10 mouse cellular contexts compared by ENCODE assay signal in the genomic region with DNA sequence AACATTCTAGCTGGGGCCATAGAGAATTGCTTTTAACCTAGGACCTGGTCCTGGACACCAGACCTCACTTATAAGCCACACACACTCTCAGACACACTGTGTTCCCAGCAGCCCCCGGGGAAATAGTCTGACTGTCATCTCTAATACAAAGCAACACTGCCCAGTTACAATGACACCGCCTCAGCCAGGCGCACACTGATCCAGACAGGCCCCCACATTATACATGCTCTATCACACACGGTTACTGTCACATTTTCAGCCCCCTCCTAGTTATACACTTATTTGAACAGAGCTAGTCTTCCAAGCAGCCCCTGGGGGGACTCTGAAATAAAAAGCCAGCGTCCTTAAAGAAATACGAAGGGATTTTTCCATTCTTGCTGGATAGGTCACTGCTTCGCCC. TPM values are rescaled to one million over a fixed set of nuclear protein-coding genes. Genes with fewer than 3 reads are reported as not detected.
DNase-seq lines count a peak whose midpoint lies in the region; ATAC-seq and TF ChIP-seq lines count a peak whose summit lies in the region.
"Had no signal": no experiment of that assay in that cellular context is flagged by ENCODE, and none has a peak within 500 bp of the region (broad histone marks: within the 10 kb centered on the region; RNA-seq: fewer than 3 reads in every experiment).

No protein-coding gene starts in this region.

- 0 out of 2 replicates have a peak, but pooled peaks cover 6% of the 10 kb centered on the region for H3K36me3 ChIP-seq in lung, embryonic 15.5 days
- H3K36me3 ChIP-seq in heart, embryonic 16.5 days (ENCODE audit: control insufficient read depth, insufficient read depth): no peaks in the 10 kb centered on the region
- H3K36me3 ChIP-seq in neural tube, embryonic 15.5 days: 0 out of 2 replicates have a peak, but pooled peaks cover 1% of the 10 kb centered on the region

- H3K9ac ChIP-seq in lung, embryonic 15.5 days: no peak overlapping the region
- no peak overlapping the region for H3K9ac ChIP-seq in heart, embryonic 16.5 days (ENCODE audit: low read length)
- H3K9ac ChIP-seq in neural tube, embryonic 15.5 days (replicated peaks): no peak overlapping the region

- no peak for DNase-seq in gastrocnemius, adult 2 months
- DNase-seq in gastrocnemius, adult 8-10 months (ENCODE audit: low spot score in 2 of 2): no peak
- no peak for DNase-seq in lung, postnatal 25 days (ENCODE audit: low spot score)
- DNase-seq in adrenal gland, adult 2 months: no peak
- DNase-seq: liver had no signal

- no peak overlapping the region for H3K4me2 ChIP-seq in lung, embryonic 15.5 days
- H3K4me2 ChIP-seq in heart, embryonic 16.5 days (ENCODE audit: low read depth, low read length): no peak overlapping the region
- H3K4me2 ChIP-seq in neural tube, embryonic 15.5 days: no peak overlapping the region

- 66% methylated on average over 7 of the region's 7 CpGs for WGBS in lung, embryonic 15.5 days
- 66% methylated on average over 7 of the region's 7 CpGs for WGBS in heart, embryonic 16.5 days
- WGBS in neural tube, embryonic 15.5 days: 47% methylated on average over 7 of the region's 7 CpGs

- intact Hi-C loops in gastrocnemius, adult 2 months (cut with DNase I): no loop called here

- H3K9me3 ChIP-seq in lung, embryonic 15.5 days: no peaks in the 10 kb centered on the region
- H3K9me3 ChIP-seq in heart, embryonic 16.5 days (replicated peaks; ENCODE audit: control insufficient read depth, low read length): no peaks in the 10 kb centered on the region
- H3K9me3 ChIP-seq in neural tube, embryonic 15.5 days (replicated peaks): no peaks in the 10 kb centered on the region

- H3K27me3 ChIP-seq in lung, embryonic 15.5 days: no peaks in the 10 kb centered on the region
- no peaks in the 10 kb centered on the region for H3K27me3 ChIP-seq in heart, embryonic 16.5 days (ENCODE audit: control insufficient read depth, insufficient read depth, low read length)
- H3K27me3 ChIP-seq in neural tube, embryonic 15.5 days (replicated peaks): no peaks in the 10 kb centered on the region

- peak overlapping the region; percentile 87 for H3K27ac ChIP-seq in gastrocnemius, adult 2 months
- H3K27ac ChIP-seq in lung, embryonic 15.5 days: peak overlapping the region; percentile 85
- peak overlapping the region; percentile 69 for H3K27ac ChIP-seq in heart, embryonic 16.5 days (ENCODE audit: low read length)
- H3K27ac ChIP-seq in neural tube, embryonic 15.5 days (replicated peaks): peak overlapping the region; percentile 38; the same call in 1 of the 2 replicates

- no peak overlapping the region for H3K4me3 ChIP-seq in gastrocnemius, adult 2 months
- H3K4me3 ChIP-seq in lung, embryonic 15.5 days: no peak overlapping the region
- no peak overlapping the region for H3K4me3 ChIP-seq in heart, embryonic 16.5 days (ENCODE audit: low read length)
- no peak overlapping the region for H3K4me3 ChIP-seq in neural tube, embryonic 15.5 days (replicated peaks)

- ATAC-seq in lung, embryonic 15.5 days (ENCODE audit: borderline replicate concordance, extremely low read depth, low FRiP score, low TSS enrichment): no peak
- ATAC-seq in heart, embryonic 16.5 days (replicated peaks; ENCODE audit: extremely low read depth, insufficient read depth, low FRiP score): no peak
- ATAC-seq in neural tube, embryonic 15.5 days (ENCODE audit: low FRiP score): no peak
- no peak for ATAC-seq in inflammation-experienced regulatory T-cells, adult 6 months

- H3K4me1 ChIP-seq in lung, embryonic 15.5 days: peaks cover 80% of the 10 kb centered on the region
- peaks cover 73% of the 10 kb centered on the region for H3K4me1 ChIP-seq in heart, embryonic 16.5 days (ENCODE audit: control insufficient read depth, insufficient read depth, low read length)
- H3K4me1 ChIP-seq in neural tube, embryonic 15.5 days: peaks cover 85% of the 10 kb centered on the region

- TF ChIP-seq CTCF in gastrocnemius, adult 2 months (IDR thresholded peaks at IDR 0.05): no peak

RNA-seq across cellular contexts. Expression of a gene that starts 12.4 kb away (rescaled TPM):
- 10 to 100 TPM; 29.3 to 32.1 TPM for total RNA-seq in gastrocnemius, adult 2 months (2021)
- 10 to 100 TPM; 20.0 to 33.0 (median 32.5) TPM for total RNA-seq in gastrocnemius, adult 8-10 months (2022)
- 26.6 and 33.2 TPM in 2 replicates for polyA plus RNA-seq in lung, embryonic 15.5 days (2015; fragmentation: Nextera tagmentation; extraction: Ambion mirVana)
- 25.9 and 30.4 TPM in 2 replicates for polyA plus RNA-seq in heart, embryonic 16.5 days (2015; fragmentation: Nextera tagmentation; extraction: Ambion mirVana)
- 30.2 and 36.1 TPM in 2 replicates for polyA plus RNA-seq in neural tube, embryonic 15.5 days (2015; fragmentation: Nextera tagmentation; extraction: Ambion mirVana)
- polyA plus RNA-seq in inflammation-experienced regulatory T-cells, adult 6 months (2017; shearing (Covaris generic)): under 1 TPM; 0.41 to 0.92 (median 0.58) TPM
- 10 to 100 TPM; 24.9 to 54.1 TPM for total RNA-seq in adrenal gland, adult 2 months (2021)
- polyA plus RNA-seq in adrenal gland, adult 2 months (2012; rRNA removed): 59.7 and 90.9 TPM in 2 replicates

RNA-seq across cellular contexts. Expression of a gene that starts 45.1 kb away (rescaled TPM):
- 10 to 100 TPM; 83.0 to 85.3 TPM for total RNA-seq in gastrocnemius, adult 2 months (2021)
- total RNA-seq in gastrocnemius, adult 8-10 months (2022): 10 to 100 TPM; 73.3 to 85.5 (median 80.4) TPM
- 193 and 199 TPM in 2 replicates for polyA plus RNA-seq in lung, embryonic 15.5 days (2015; fragmentation: Nextera tagmentation; extraction: Ambion mirVana)
- 120 and 132 TPM in 2 replicates for polyA plus RNA-seq in heart, embryonic 16.5 days (2015; fragmentation: Nextera tagmentation; extraction: Ambion mirVana)
- polyA plus RNA-seq in neural tube, embryonic 15.5 days (2015; fragmentation: Nextera tagmentation; extraction: Ambion mirVana): 135 and 145 TPM in 2 replicates
- polyA plus RNA-seq in inflammation-experienced regulatory T-cells, adult 6 months (2017; shearing (Covaris generic)): 100 to 1,000 TPM in 1 of 3 experiments, 10 to 100 TPM in 2; 64.6 to 101 (median 67.3) TPM
- 100 to 1,000 TPM; 145 to 172 TPM for total RNA-seq in adrenal gland, adult 2 months (2021)
- 17.1 and 23.2 TPM in 2 replicates for polyA plus RNA-seq in adrenal gland, adult 2 months (2012; rRNA removed)

RNA-seq across cellular contexts. Expression of a gene that starts 45.1 kb away (rescaled TPM):
- 10 to 100 TPM; 27.4 to 28.4 TPM for total RNA-seq in gastrocnemius, adult 2 months (2021)
- 10 to 100 TPM; 18.0 to 33.4 (median 22.4) TPM for total RNA-seq in gastrocnemius, adult 8-10 months (2022)
- 93.2 and 99.1 TPM in 2 replicates for polyA plus RNA-seq in lung, embryonic 15.5 days (2015; fragmentation: Nextera tagmentation; extraction: Ambion mirVana)
- polyA plus RNA-seq in heart, embryonic 16.5 days (2015; fragmentation: Nextera tagmentation; extraction: Ambion mirVana): 56.9 and 65.2 TPM in 2 replicates
- polyA plus RNA-seq in neural tube, embryonic 15.5 days (2015; fragmentation: Nextera tagmentation; extraction: Ambion mirVana): 133 and 136 TPM in 2 replicates
- polyA plus RNA-seq in inflammation-experienced regulatory T-cells, adult 6 months (2017; shearing (Covaris generic)): 10 to 100 TPM; 43.4 to 67.5 (median 47.3) TPM
- total RNA-seq in adrenal gland, adult 2 months (2021): 100 to 1,000 TPM in 1 of 2 experiments, 10 to 100 TPM in 1; 73.0 to 102 TPM
- 20.7 and 22.2 TPM in 2 replicates for polyA plus RNA-seq in adrenal gland, adult 2 months (2012; rRNA removed)

RNA-seq across cellular contexts. Expression of a gene that starts 49.5 kb away (rescaled TPM):
- not detected for total RNA-seq in gastrocnemius, adult 2 months (2021)
- total RNA-seq in gastrocnemius, adult 8-10 months (2022): not detected
- polyA plus RNA-seq in lung, embryonic 15.5 days (2015; fragmentation: Nextera tagmentation; extraction: Ambion mirVana): not detected in 2 replicates
- polyA plus RNA-seq in heart, embryonic 16.5 days (2015; fragmentation: Nextera tagmentation; extraction: Ambion mirVana): 0.07 TPM in 1 of 2 replicates, not detected in the other
- not detected in 2 replicates for polyA plus RNA-seq in neural tube, embryonic 15.5 days (2015; fragmentation: Nextera tagmentation; extraction: Ambion mirVana)
- not detected for polyA plus RNA-seq in inflammation-experienced regulatory T-cells, adult 6 months (2017; shearing (Covaris generic))
- not detected for total RNA-seq in adrenal gland, adult 2 months (2021)
- polyA plus RNA-seq in adrenal gland, adult 2 months (2012; rRNA removed): not detected in 2 replicates
- polyA plus RNA-seq: spleen, adult 2 months had no signal

Comparison
In these comparisons a context has a peak if more than half of its experiments do, and no peak if none do; other contexts are left out.
1. RNA of a gene that starts 12.4 kb away (polyA plus RNA-seq): 59.7 to 90.9 TPM in adrenal gland, adult 2 months, 30.2 to 36.1 TPM in neural tube, embryonic 15.5 days, 26.6 to 33.2 TPM in lung, embryonic 15.5 days and 25.9 to 30.4 TPM in heart, embryonic 16.5 days; 0.41 to 0.92 TPM in inflammation-experienced regulatory T-cells, adult 6 months; every median in the first group is over 10 times any median in the second.
2. Peak in every context shown above with its lines, with median percentiles within 50 percentile points of each other: H3K27ac ChIP-seq.